Mouse (Mus musculus) cerebellum, adult 9-10 months (tissue): ENCODE measurements around the gene Smok2b.
"Not testable (repeated sequence)": the region's sequence is repeated elsewhere in the genome, so short reads cannot be mapped to it uniquely, and the experiment has no call there.

Experiments
- DNase-seq: peaks from one replicate; pipeline ENCODE4 v3.0.0; 2022

Gene Smok2b

GRCm38 (mm10) chr17:13240807-13241727, 11.0 kb downstream of the Smok2b start:
- DNase-seq = not testable (repeated sequence)

DNA sequence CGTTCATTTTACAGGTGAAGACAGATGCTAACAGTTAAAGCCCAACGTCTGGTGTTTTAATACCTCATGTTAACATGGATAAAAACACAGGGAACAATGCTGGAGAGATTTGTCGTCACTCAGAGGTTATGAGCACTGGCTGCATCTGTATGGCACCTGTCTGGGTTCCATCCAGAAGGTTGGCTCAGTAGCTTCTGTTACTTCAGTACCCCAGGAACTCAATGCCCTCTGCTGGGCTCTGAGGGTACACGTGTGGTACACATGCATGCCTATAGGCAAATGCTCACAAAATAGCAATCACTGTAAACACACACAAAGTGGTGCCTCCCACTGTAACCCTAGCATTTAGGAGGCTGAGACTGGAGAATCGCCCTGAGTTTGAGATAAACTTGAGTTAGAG, 24.7 kb downstream of the Smok2b start:
- DNase-seq = not testable (repeated sequence)
